Comparison of ENCODE assay signal across 34 mouse cellular contexts in the genomic region with DNA sequence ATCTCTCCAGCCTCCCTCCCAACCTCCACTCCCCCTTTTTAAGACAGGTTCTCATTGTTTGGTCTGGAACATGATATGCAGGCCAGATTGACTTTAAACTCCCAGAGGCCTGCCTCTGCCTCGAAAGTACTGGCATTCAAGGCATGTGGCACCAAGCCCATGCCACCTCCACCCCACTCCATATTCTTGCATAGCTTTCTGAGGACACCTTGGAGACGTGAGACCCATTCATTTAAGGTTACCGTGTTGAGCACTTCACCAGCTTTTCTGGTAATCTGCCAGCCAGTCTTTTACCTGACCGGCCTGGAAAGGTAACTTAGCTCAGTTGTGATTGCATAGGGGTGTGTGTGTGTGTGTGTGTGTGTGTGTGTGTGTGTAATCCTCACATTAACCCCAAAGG. TPM values are rescaled to one million over a fixed set of nuclear protein-coding genes. Genes with fewer than 3 reads are reported as not detected.
DNase-seq lines count a peak whose midpoint lies in the region; ATAC-seq and TF ChIP-seq lines count a peak whose summit lies in the region.
"Had no signal": no experiment of that assay in that cellular context is flagged by ENCODE, and none has a peak within 500 bp of the region (broad histone marks: within the 10 kb centered on the region; RNA-seq: fewer than 3 reads in every experiment).

No protein-coding gene starts in this region.

- TF ChIP-seq CTCF in lung, postnatal 0 days (IDR thresholded peaks at IDR 0.05) = no peak

- H3K4me2 ChIP-seq in kidney, embryonic 15.5 days = no peak overlapping the region
- H3K4me2 ChIP-seq in liver, embryonic 11.5 days = no peak overlapping the region
- no peak overlapping the region for H3K4me2 ChIP-seq in liver, embryonic 12.5 days
- H3K4me2 ChIP-seq in lung, postnatal 0 days (replicated peaks; ENCODE audit: low read depth, low read length) = no peak overlapping the region
- H3K4me2 ChIP-seq: embryonic facial prominence, embryonic 13.5 days; heart, embryonic 13.5 days; hindbrain, embryonic 15.5 days; intestine, embryonic 15.5 days; limb, embryonic 15.5 days; liver, embryonic 15.5 days; midbrain, embryonic 11.5 days; neural tube, embryonic 13.5 days had no signal

- WGBS in kidney, embryonic 15.5 days = 54% methylated on average over 4 of the region's 4 CpGs
- WGBS in liver, embryonic 11.5 days = 66% methylated on average over 4 of the region's 4 CpGs
- 59% methylated on average over 4 of the region's 4 CpGs for WGBS in liver, embryonic 12.5 days (ENCODE audit: insufficient replicate concordance)
- WGBS in lung, postnatal 0 days = 40% methylated on average over 4 of the region's 4 CpGs
- WGBS in midbrain, embryonic 10.5 days = 80% methylated on average over 4 of the region's 4 CpGs

- peaks cover 21% of the 10 kb centered on the region for H3K27me3 ChIP-seq in kidney, embryonic 15.5 days
- H3K27me3 ChIP-seq in liver, embryonic 11.5 days (replicated peaks; ENCODE audit: control insufficient read depth, insufficient read depth, low read length) = peaks cover 26% of the 10 kb centered on the region
- H3K27me3 ChIP-seq in liver, embryonic 12.5 days (replicated peaks) = peaks cover 59% of the 10 kb centered on the region
- H3K27me3 ChIP-seq in lung, postnatal 0 days (replicated peaks; ENCODE audit: insufficient read depth, low read length) = no peaks in the 10 kb centered on the region
- H3K27me3 ChIP-seq in midbrain, embryonic 10.5 days (ENCODE audit: low read depth, poor library complexity, severe bottlenecking) = peaks cover 41% of the 10 kb centered on the region

- no peaks in the 10 kb centered on the region for H3K36me3 ChIP-seq in kidney, embryonic 15.5 days
- H3K36me3 ChIP-seq in liver, embryonic 11.5 days (ENCODE audit: control insufficient read depth, insufficient read depth, low read length) = no peaks in the 10 kb centered on the region
- H3K36me3 ChIP-seq in liver, embryonic 12.5 days = no peaks in the 10 kb centered on the region
- no peaks in the 10 kb centered on the region for H3K36me3 ChIP-seq in lung, postnatal 0 days (ENCODE audit: insufficient read depth, low read length)
- no peaks in the 10 kb centered on the region; the same call in 1 of the 2 replicates for H3K36me3 ChIP-seq in midbrain, embryonic 10.5 days
- H3K36me3 ChIP-seq: embryonic facial prominence, embryonic 13.5 days; heart, embryonic 13.5 days; hindbrain, embryonic 10.5 days; hindbrain, embryonic 15.5 days; intestine, embryonic 15.5 days; limb, embryonic 10.5 days; limb, embryonic 15.5 days; liver, embryonic 15.5 days; neural tube, embryonic 13.5 days had no signal

- ATAC-seq in kidney, embryonic 15.5 days (replicated peaks; ENCODE audit: low FRiP score) = no peak; the same call in 1 of the 2 replicates
- no peak for ATAC-seq in liver, embryonic 11.5 days (replicated peaks; ENCODE audit: low FRiP score)
- ATAC-seq in liver, embryonic 12.5 days = no peak
- ATAC-seq in lung, postnatal 0 days = peak; percentile 94
- ATAC-seq in monocyte, adult 5-6 weeks (replicated peaks; ENCODE audit: insufficient number of reproducible peaks, low FRiP score, low TSS enrichment, poor library complexity, severe bottlenecking) = no peak
- ATAC-seq: forebrain, embryonic 16.5 days; intestine, embryonic 15.5 days had no signal

- H3K9ac ChIP-seq in kidney, embryonic 15.5 days = no peak overlapping the region
- no peak overlapping the region for H3K9ac ChIP-seq in liver, embryonic 11.5 days (ENCODE audit: low read depth, low read length)
- no peak overlapping the region for H3K9ac ChIP-seq in liver, embryonic 12.5 days
- no peak overlapping the region for H3K9ac ChIP-seq in lung, postnatal 0 days (replicated peaks; ENCODE audit: low read depth)
- H3K9ac ChIP-seq: embryonic facial prominence, embryonic 13.5 days; heart, embryonic 13.5 days; hindbrain, embryonic 15.5 days; intestine, embryonic 15.5 days; limb, embryonic 15.5 days; liver, embryonic 15.5 days; neural tube, embryonic 13.5 days had no signal

- peak; percentile 73 for TF ChIP-seq EP300 in lung, postnatal 0 days (IDR thresholded peaks at IDR 0.05)

- peak; percentile 36 for DNase-seq in kidney, adult 11 months
- DNase-seq in liver, embryonic 11.5 days (ENCODE audit: low spot score) = peak; percentile 3
- peak; percentile 89 for DNase-seq in lung, postnatal 0 days (ENCODE audit: low spot score)
- peak; percentile 34 to 70 for DNase-seq in lung, postnatal 4 days
- DNase-seq in midbrain, embryonic 10.5 days (ENCODE audit: low spot score) = no peak
- DNase-seq: adrenal gland, postnatal 14 days; cerebellum, adult 11 months; cerebellum, adult 9-10 months; embryo, embryonic 11 days; gastrocnemius, adult 2 months; gastrocnemius, postnatal 36 days; heart, postnatal 10 days; layer of hippocampus, postnatal 36 days; thymus, postnatal 4 days had no signal

- H3K27ac ChIP-seq in kidney, embryonic 15.5 days = no peak overlapping the region
- no peak overlapping the region for H3K27ac ChIP-seq in liver, embryonic 11.5 days (ENCODE audit: low read depth, low read length)
- H3K27ac ChIP-seq in liver, embryonic 12.5 days = no peak overlapping the region
- H3K27ac ChIP-seq in lung, postnatal 0 days (ENCODE audit: low read length) = no peak overlapping the region; the same call in 1 of the 2 replicates
- no peak overlapping the region for H3K27ac ChIP-seq in midbrain, embryonic 10.5 days (replicated peaks)
- H3K27ac ChIP-seq: embryonic facial prominence, embryonic 13.5 days; gastrocnemius, adult 2 months; heart, embryonic 13.5 days; hindbrain, embryonic 15.5 days; intestine, embryonic 15.5 days; layer of hippocampus, adult 2 months; limb, embryonic 10.5 days; limb, embryonic 15.5 days; liver, embryonic 15.5 days; neural tube, embryonic 13.5 days had no signal

- peaks cover 22% of the 10 kb centered on the region; the same call in 1 of the 2 replicates for H3K4me1 ChIP-seq in kidney, embryonic 15.5 days
- H3K4me1 ChIP-seq in liver, embryonic 11.5 days (replicated peaks; ENCODE audit: control insufficient read depth, insufficient read depth, low read length) = no peaks in the 10 kb centered on the region
- H3K4me1 ChIP-seq in liver, embryonic 12.5 days = no peaks in the 10 kb centered on the region
- H3K4me1 ChIP-seq in lung, postnatal 0 days (ENCODE audit: insufficient read depth, low read depth, low read length) = no peaks in the 10 kb centered on the region
- peaks cover 34% of the 10 kb centered on the region for H3K4me1 ChIP-seq in midbrain, embryonic 10.5 days
- H3K4me1 ChIP-seq: intestine, embryonic 15.5 days; liver, embryonic 15.5 days had no signal

- no peaks in the 10 kb centered on the region for H3K9me3 ChIP-seq in kidney, embryonic 15.5 days (replicated peaks)
- no peaks in the 10 kb centered on the region for H3K9me3 ChIP-seq in liver, embryonic 11.5 days (ENCODE audit: control insufficient read depth, low read length)
- H3K9me3 ChIP-seq in liver, embryonic 12.5 days (replicated peaks) = no peaks in the 10 kb centered on the region
- no peaks in the 10 kb centered on the region for H3K9me3 ChIP-seq in lung, postnatal 0 days (ENCODE audit: low read length)
- H3K9me3 ChIP-seq in midbrain, embryonic 10.5 days (replicated peaks) = no peaks in the 10 kb centered on the region
- H3K9me3 ChIP-seq: embryonic facial prominence, embryonic 13.5 days; heart, embryonic 13.5 days; hindbrain, embryonic 10.5 days; hindbrain, embryonic 15.5 days; intestine, embryonic 15.5 days; limb, embryonic 10.5 days; limb, embryonic 15.5 days; liver, embryonic 15.5 days; neural tube, embryonic 13.5 days had no signal

- H3K4me3 ChIP-seq in kidney, embryonic 15.5 days (replicated peaks) = no peak overlapping the region
- H3K4me3 ChIP-seq in liver, embryonic 11.5 days (ENCODE audit: low read depth, low read length) = no peak overlapping the region
- H3K4me3 ChIP-seq in liver, embryonic 12.5 days = no peak overlapping the region
- H3K4me3 ChIP-seq in lung, postnatal 0 days (ENCODE audit: low read depth, low read length) = no peak overlapping the region
- H3K4me3 ChIP-seq in midbrain, embryonic 10.5 days = no peak overlapping the region
- H3K4me3 ChIP-seq: embryonic facial prominence, embryonic 13.5 days; erythroblast, embryonic 14.5 days; gastrocnemius, adult 2 months; heart, embryonic 13.5 days; hindbrain, embryonic 10.5 days; hindbrain, embryonic 15.5 days; intestine, embryonic 15.5 days; layer of hippocampus, adult 2 months; limb, embryonic 10.5 days; limb, embryonic 15.5 days; liver, embryonic 15.5 days; neural tube, embryonic 13.5 days had no signal

RNA-seq across cellular contexts. Expression of a gene that starts 7.2 kb away (rescaled TPM):
- 0.17 and 0.32 TPM in 2 replicates for polyA plus RNA-seq in kidney, embryonic 15.5 days (2015; fragmentation: Nextera tagmentation; extraction: Ambion mirVana)
- 0.05 TPM in 1 of 2 replicates, not detected in the other for polyA plus RNA-seq in liver, embryonic 11.5 days (2014; fragmentation: Nextera tagmentation; extraction: Ambion mirVana)
- 0.04 TPM in 1 of 2 replicates, not detected in the other for polyA plus RNA-seq in liver, embryonic 12.5 days (2016; fragmentation: Nextera tagmentation; extraction: Ambion mirVana)
- 0.26 and 0.42 TPM in 2 replicates for polyA plus RNA-seq in lung, postnatal 0 days (2015; fragmentation: Nextera tagmentation; extraction: Ambion mirVana)
- total RNA-seq in monocyte, adult 5-6 weeks (2017) = not detected in 3 replicates
- polyA plus RNA-seq in midbrain, embryonic 10.5 days (2016; fragmentation: Nextera tagmentation; extraction: Ambion mirVana) = 0.71 and 0.72 TPM in 2 replicates
- total RNA-seq: megakaryocyte progenitor cell, adult 5-6 weeks; MEL had no signal
- polyA plus RNA-seq: erythroblast, embryonic 14.5 days; limb, embryonic 10.5 days had no signal

RNA-seq across cellular contexts. Expression of a gene that starts 7.5 kb away (rescaled TPM):
- 12.0 and 15.5 TPM in 2 replicates for polyA plus RNA-seq in kidney, embryonic 15.5 days (2015; fragmentation: Nextera tagmentation; extraction: Ambion mirVana)
- polyA plus RNA-seq in liver, embryonic 11.5 days (2014; fragmentation: Nextera tagmentation; extraction: Ambion mirVana) = 10.4 and 11.4 TPM in 2 replicates
- polyA plus RNA-seq in liver, embryonic 12.5 days (2016; fragmentation: Nextera tagmentation; extraction: Ambion mirVana) = 10.7 and 11.1 TPM in 2 replicates
- polyA plus RNA-seq in lung, postnatal 0 days (2015; fragmentation: Nextera tagmentation; extraction: Ambion mirVana) = 2.1 and 4.7 TPM in 2 replicates
- total RNA-seq in monocyte, adult 5-6 weeks (2017) = 1.2 to 4.4 TPM (median 2.8 TPM) in 3 replicates
- 45.2 and 53.8 TPM in 2 replicates for polyA plus RNA-seq in midbrain, embryonic 10.5 days (2016; fragmentation: Nextera tagmentation; extraction: Ambion mirVana)
- total RNA-seq: MEL had no signal

RNA-seq across cellular contexts. Expression of a gene that starts 33.0 kb away (rescaled TPM):
- polyA plus RNA-seq in kidney, embryonic 15.5 days (2015; fragmentation: Nextera tagmentation; extraction: Ambion mirVana) = 8.6 and 9.6 TPM in 2 replicates
- polyA plus RNA-seq in liver, embryonic 11.5 days (2014; fragmentation: Nextera tagmentation; extraction: Ambion mirVana) = 0.43 and 1.0 TPM in 2 replicates
- polyA plus RNA-seq in liver, embryonic 12.5 days (2016; fragmentation: Nextera tagmentation; extraction: Ambion mirVana) = 0.49 and 0.70 TPM in 2 replicates
- 5.6 and 7.4 TPM in 2 replicates for polyA plus RNA-seq in lung, postnatal 0 days (2015; fragmentation: Nextera tagmentation; extraction: Ambion mirVana)
- 0.38 TPM in 1 of 3 replicates, not detected in the others for total RNA-seq in monocyte, adult 5-6 weeks (2017)
- polyA plus RNA-seq in midbrain, embryonic 10.5 days (2016; fragmentation: Nextera tagmentation; extraction: Ambion mirVana) = 0.14 TPM in 1 of 2 replicates, not detected in the other
- total RNA-seq: MEL had no signal
- polyA plus RNA-seq: erythroblast, embryonic 14.5 days had no signal

RNA-seq across cellular contexts. Expression of a gene that starts 37.6 kb away (rescaled TPM):
- polyA plus RNA-seq in kidney, embryonic 15.5 days (2015; fragmentation: Nextera tagmentation; extraction: Ambion mirVana) = 68.4 and 70.4 TPM in 2 replicates
- polyA plus RNA-seq in liver, embryonic 11.5 days (2014; fragmentation: Nextera tagmentation; extraction: Ambion mirVana) = 84.9 and 87.3 TPM in 2 replicates
- polyA plus RNA-seq in liver, embryonic 12.5 days (2016; fragmentation: Nextera tagmentation; extraction: Ambion mirVana) = 56.4 and 61.8 TPM in 2 replicates
- polyA plus RNA-seq in lung, postnatal 0 days (2015; fragmentation: Nextera tagmentation; extraction: Ambion mirVana) = 39.2 and 39.7 TPM in 2 replicates
- total RNA-seq in monocyte, adult 5-6 weeks (2017) = 54.6 to 77.8 TPM (median 70.4 TPM) in 3 replicates
- 71.7 and 72.9 TPM in 2 replicates for polyA plus RNA-seq in midbrain, embryonic 10.5 days (2016; fragmentation: Nextera tagmentation; extraction: Ambion mirVana)

RNA-seq across cellular contexts. Expression of a gene that starts 38.2 kb away (rescaled TPM):
- 0.45 and 0.84 TPM in 2 replicates for polyA plus RNA-seq in kidney, embryonic 15.5 days (2015; fragmentation: Nextera tagmentation; extraction: Ambion mirVana)
- 0.51 and 0.53 TPM in 2 replicates for polyA plus RNA-seq in liver, embryonic 11.5 days (2014; fragmentation: Nextera tagmentation; extraction: Ambion mirVana)
- 0.13 and 0.31 TPM in 2 replicates for polyA plus RNA-seq in liver, embryonic 12.5 days (2016; fragmentation: Nextera tagmentation; extraction: Ambion mirVana)
- polyA plus RNA-seq in lung, postnatal 0 days (2015; fragmentation: Nextera tagmentation; extraction: Ambion mirVana) = 0.25 and 0.30 TPM in 2 replicates
- 0.43 TPM in 1 of 3 replicates, not detected in the others for total RNA-seq in monocyte, adult 5-6 weeks (2017)
- polyA plus RNA-seq in midbrain, embryonic 10.5 days (2016; fragmentation: Nextera tagmentation; extraction: Ambion mirVana) = 0.58 and 0.65 TPM in 2 replicates
- total RNA-seq: adrenal gland, postnatal 14 days; gastrocnemius, adult 2 months; gastrocnemius, postnatal 36 days; heart, postnatal 10 days; layer of hippocampus, adult 2 months; layer of hippocampus, postnatal 36 days; left cerebral cortex, postnatal 10 days; megakaryocyte progenitor cell, adult 5-6 weeks; midbrain, postnatal 0 days had no signal
- polyA plus RNA-seq: embryonic facial prominence, embryonic 13.5 days; erythroblast, embryonic 14.5 days; midbrain, embryonic 11.5 days had no signal
